Mouse (Mus musculus): ENCODE results near the gene Lrg1. TPM values are rescaled to one million over a fixed set of nuclear protein-coding genes. Genes with fewer than 3 reads are reported as not detected.

The Lrg1 gene
- total and polyA plus RNA-seq, 2 experiments from 2014 or later = 0.21 to 0.90 TPM

GRCm38 (mm10) chr17:56072243-56072642, 49.6 kb downstream of the Lrg1 start:
- ATAC-seq (no peak), DNase-seq (ENCODE audit: low spot score) (no peak)
- H3K4me3 ChIP-seq (ENCODE audit: low read length) = no peak overlapping the region
- 90% methylated on average over 5 of the region's 5 CpGs for WGBS
- peaks cover 5% of the 10 kb centered on the region; the same call in 1 of the 2 replicates for H3K4me1 ChIP-seq (ENCODE audit: insufficient read depth, low read length)
- H3K4me2 ChIP-seq (ENCODE audit: low read depth, low read length) = no peak overlapping the region
- no peak for TF ChIP-seq CTCF (IDR thresholded peaks at IDR 0.05; ENCODE audit: low read depth)
- no peak overlapping the region for H3K9ac ChIP-seq (replicated peaks; ENCODE audit: low read length)
- peaks cover 52% of the 10 kb centered on the region for H3K36me3 ChIP-seq (ENCODE audit: insufficient read depth, low read length)
- no peak overlapping the region for H3K27ac ChIP-seq
- no peaks in the 10 kb centered on the region for H3K27me3 ChIP-seq (ENCODE audit: insufficient read depth, low read length)
- H3K9me3 ChIP-seq (ENCODE audit: low read length) = no peaks in the 10 kb centered on the region

- no peak for ATAC-seq
These were observed 50.7 kb downstream of the Lrg1 start for GRCm38 (mm10) chr17:56071126-56071525.

More at GRCm38 (mm10) chr17:56071126-56071525, 50.7 kb downstream of the Lrg1 start:
- Histone ChIP-seq H3K4me1 (ENCODE audit: insufficient read depth, low read length) (peaks cover 5% of the 10 kb centered on the region; the same call in 1 of the 2 replicates), H3K27ac (no peak overlapping the region), H3K27me3 (ENCODE audit: insufficient read depth, low read length) (no peaks in the 10 kb centered on the region), H3K9me3 (ENCODE audit: low read length) (no peaks in the 10 kb centered on the region), H3K4me2 (ENCODE audit: low read depth, low read length) (no peak overlapping the region), H3K4me3 (ENCODE audit: low read length) (no peak overlapping the region), H3K36me3 (ENCODE audit: insufficient read depth, low read length) (peaks cover 55% of the 10 kb centered on the region), H3K9ac (replicated peaks; ENCODE audit: low read length) (no peak overlapping the region)
- no peak for DNase-seq (ENCODE audit: low spot score)
- TF ChIP-seq CTCF (IDR thresholded peaks at IDR 0.05; ENCODE audit: low read depth) = no peak

Other genes with a start within 250 kb of the Lrg1 start
- gene Zfp119a, start 243.1 kb downstream of the Lrg1 start, total RNA-seq (2014; rRNA removed) = 3.6 and 5.1 TPM in 2 replicates
- gene Zfp119a, start 243.1 kb downstream of the Lrg1 start, polyA plus RNA-seq (2015; fragmentation: Nextera tagmentation; extraction: Ambion mirVana) = 6.4 and 7.4 TPM in 2 replicates
- gene Zfp959, start 229.9 kb downstream of the Lrg1 start, total RNA-seq (2014; rRNA removed) = 4.8 and 8.8 TPM in 2 replicates
- 7.5 and 8.9 TPM in 2 replicates for gene Zfp959, start 229.9 kb downstream of the Lrg1 start, polyA plus RNA-seq (2015; fragmentation: Nextera tagmentation; extraction: Ambion mirVana)
- 1.8 and 4.3 TPM in 2 replicates for gene Zfp119b, start 172.5 kb downstream of the Lrg1 start, total RNA-seq (2014; rRNA removed)
- gene Zfp119b, start 172.5 kb downstream of the Lrg1 start, polyA plus RNA-seq (2015; fragmentation: Nextera tagmentation; extraction: Ambion mirVana) = 5.6 and 6.8 TPM in 2 replicates
- 0.61 and 3.8 TPM in 2 replicates for gene Ebi3, start 169.4 kb downstream of the Lrg1 start, total RNA-seq (2014; rRNA removed)
- gene Ebi3, start 169.4 kb downstream of the Lrg1 start, polyA plus RNA-seq (2015; fragmentation: Nextera tagmentation; extraction: Ambion mirVana) = 5.2 and 7.3 TPM in 2 replicates
- gene Yju2, start 162.9 kb downstream of the Lrg1 start, total RNA-seq (2014; rRNA removed) = 6.8 and 18.3 TPM in 2 replicates
- 16.7 and 19.4 TPM in 2 replicates for gene Yju2, start 162.9 kb downstream of the Lrg1 start, polyA plus RNA-seq (2015; fragmentation: Nextera tagmentation; extraction: Ambion mirVana)
- gene Shd, start 151.5 kb downstream of the Lrg1 start, total RNA-seq (2014; rRNA removed) = 233 and 250 TPM in 2 replicates
- gene Shd, start 151.5 kb downstream of the Lrg1 start, polyA plus RNA-seq (2015; fragmentation: Nextera tagmentation; extraction: Ambion mirVana) = 150 and 152 TPM in 2 replicates
- gene Fsd1, start 135.5 kb downstream of the Lrg1 start, total RNA-seq (2014; rRNA removed) = 136 and 140 TPM in 2 replicates
- gene Fsd1, start 135.5 kb downstream of the Lrg1 start, polyA plus RNA-seq (2015; fragmentation: Nextera tagmentation; extraction: Ambion mirVana) = 178 and 193 TPM in 2 replicates
- 5.4 and 5.9 TPM in 2 replicates for gene Stap2, start 116.4 kb downstream of the Lrg1 start, total RNA-seq (2014; rRNA removed)
- 4.3 and 4.6 TPM in 2 replicates for gene Stap2, start 116.4 kb downstream of the Lrg1 start, polyA plus RNA-seq (2015; fragmentation: Nextera tagmentation; extraction: Ambion mirVana)
- 185 and 186 TPM in 2 replicates for gene Mpnd, start 116.3 kb downstream of the Lrg1 start, total RNA-seq (2014; rRNA removed)
- 106 and 107 TPM in 2 replicates for gene Mpnd, start 116.3 kb downstream of the Lrg1 start, polyA plus RNA-seq (2015; fragmentation: Nextera tagmentation; extraction: Ambion mirVana)
- 76.0 and 79.5 TPM in 2 replicates for gene Sh3gl1, start 85.4 kb downstream of the Lrg1 start, total RNA-seq (2014; rRNA removed)
- gene Sh3gl1, start 85.4 kb downstream of the Lrg1 start, polyA plus RNA-seq (2015; fragmentation: Nextera tagmentation; extraction: Ambion mirVana) = 84.5 and 87.6 TPM in 2 replicates
- gene Chaf1a, start 81.6 kb downstream of the Lrg1 start, total RNA-seq (2014; rRNA removed) = 5.8 and 6.1 TPM in 2 replicates
- 4.5 and 5.3 TPM in 2 replicates for gene Chaf1a, start 81.6 kb downstream of the Lrg1 start, polyA plus RNA-seq (2015; fragmentation: Nextera tagmentation; extraction: Ambion mirVana)
- gene Ubxn6, start 47.0 kb downstream of the Lrg1 start, total RNA-seq (2014; rRNA removed) = 92.0 and 111 TPM in 2 replicates
- gene Ubxn6, start 47.0 kb downstream of the Lrg1 start, polyA plus RNA-seq (2015; fragmentation: Nextera tagmentation; extraction: Ambion mirVana) = 75.2 and 77.7 TPM in 2 replicates
- 57.5 and 70.0 TPM in 2 replicates for gene Hdgfl2, start 42.4 kb downstream of the Lrg1 start, total RNA-seq (2014; rRNA removed)
- 109 and 119 TPM in 2 replicates for gene Hdgfl2, start 42.4 kb downstream of the Lrg1 start, polyA plus RNA-seq (2015; fragmentation: Nextera tagmentation; extraction: Ambion mirVana)
- 0.61 and 0.99 TPM in 2 replicates for gene Plin4, start 12.2 kb downstream of the Lrg1 start, total RNA-seq (2014; rRNA removed)
- 0.08 and 0.11 TPM in 2 replicates for gene Plin4, start 12.2 kb downstream of the Lrg1 start, polyA plus RNA-seq (2015; fragmentation: Nextera tagmentation; extraction: Ambion mirVana)
- gene Plin5, start 4.4 kb downstream of the Lrg1 start, total RNA-seq (2014; rRNA removed) = 2.2 and 3.3 TPM in 2 replicates
- gene Plin5, start 4.4 kb downstream of the Lrg1 start, polyA plus RNA-seq (2015; fragmentation: Nextera tagmentation; extraction: Ambion mirVana) = 4.1 and 4.4 TPM in 2 replicates
- gene Sema6b, start 18.3 kb upstream of the Lrg1 start, total RNA-seq (2014; rRNA removed) = 91.6 and 97.5 TPM in 2 replicates
- gene Sema6b, start 18.3 kb upstream of the Lrg1 start, polyA plus RNA-seq (2015; fragmentation: Nextera tagmentation; extraction: Ambion mirVana) = 12.9 and 13.2 TPM in 2 replicates
- gene Tnfaip8l1, start 40.5 kb upstream of the Lrg1 start, total RNA-seq (2014; rRNA removed) = 14.4 and 17.8 TPM in 2 replicates
- 6.9 and 7.1 TPM in 2 replicates for gene Tnfaip8l1, start 40.5 kb upstream of the Lrg1 start, polyA plus RNA-seq (2015; fragmentation: Nextera tagmentation; extraction: Ambion mirVana)
- 58.1 and 59.0 TPM in 2 replicates for gene Mydgf, start 61.9 kb upstream of the Lrg1 start, total RNA-seq (2014; rRNA removed)
- gene Mydgf, start 61.9 kb upstream of the Lrg1 start, polyA plus RNA-seq (2015; fragmentation: Nextera tagmentation; extraction: Ambion mirVana) = 86.6 and 86.9 TPM in 2 replicates
- gene Dpp9, start 96.9 kb upstream of the Lrg1 start, total RNA-seq (2014; rRNA removed) = 30.3 and 31.3 TPM in 2 replicates
- gene Dpp9, start 96.9 kb upstream of the Lrg1 start, polyA plus RNA-seq (2015; fragmentation: Nextera tagmentation; extraction: Ambion mirVana) = 18.9 and 19.0 TPM in 2 replicates
- 47.0 and 49.2 TPM in 2 replicates for gene Fem1a, start 134.8 kb upstream of the Lrg1 start, total RNA-seq (2014; rRNA removed)
- gene Fem1a, start 134.8 kb upstream of the Lrg1 start, polyA plus RNA-seq (2015; fragmentation: Nextera tagmentation; extraction: Ambion mirVana) = 15.1 and 15.7 TPM in 2 replicates
- 3.1 and 3.4 TPM in 2 replicates for gene Ticam1, start 154.8 kb upstream of the Lrg1 start, total RNA-seq (2014; rRNA removed)
- gene Ticam1, start 154.8 kb upstream of the Lrg1 start, polyA plus RNA-seq (2015; fragmentation: Nextera tagmentation; extraction: Ambion mirVana) = 1.2 and 1.3 TPM in 2 replicates
- gene Plin3, start 170.9 kb upstream of the Lrg1 start, total RNA-seq (2014; rRNA removed) = 12.4 and 13.9 TPM in 2 replicates
- gene Plin3, start 170.9 kb upstream of the Lrg1 start, polyA plus RNA-seq (2015; fragmentation: Nextera tagmentation; extraction: Ambion mirVana) = 16.0 and 17.0 TPM in 2 replicates
- not detected in 2 replicates for gene Arrdc5, start 178.3 kb upstream of the Lrg1 start, total RNA-seq (2014; rRNA removed)
- not detected in 2 replicates for gene Arrdc5, start 178.3 kb upstream of the Lrg1 start, polyA plus RNA-seq (2015; fragmentation: Nextera tagmentation; extraction: Ambion mirVana)
- gene Uhrf1, start 181.3 kb upstream of the Lrg1 start, total RNA-seq (2014; rRNA removed) = 28.2 and 31.4 TPM in 2 replicates
- 18.8 and 20.5 TPM in 2 replicates for gene Uhrf1, start 181.3 kb upstream of the Lrg1 start, polyA plus RNA-seq (2015; fragmentation: Nextera tagmentation; extraction: Ambion mirVana)
- 137 and 144 TPM in 2 replicates for gene Kdm4b, start 204.1 kb upstream of the Lrg1 start, total RNA-seq (2014; rRNA removed)
- gene Kdm4b, start 204.1 kb upstream of the Lrg1 start, polyA plus RNA-seq (2015; fragmentation: Nextera tagmentation; extraction: Ambion mirVana) = 42.5 and 42.6 TPM in 2 replicates